Mouse (Mus musculus) heart, adult 2 months (tissue): ENCODE measurements around the gene Gnas. TPM values are rescaled to one million over a fixed set of nuclear protein-coding genes. Genes with fewer than 3 reads are reported as not detected.
A peak's percentile ranks its signal among the peaks of the same experiment; 100 is the strongest.

Experiments
- DNase-seq, 2 experiments: peaks; one replicate each; pipeline ENCODE4 v3.0.0; 2021
- H3K27ac ChIP-seq: fragments of 200-600 bp; 2 replicates; pipeline ENCODE4 v1.8.1; 2022
- H3K27me3 ChIP-seq: fragments of 200-500 bp; 2 replicates; pipeline ENCODE4 v1.6.1; 2012; ENCODE audit warnings: mild to moderate bottlenecking, low read length, inconsistent platforms, mixed read lengths; ENCODE audit not compliant: control insufficient read depth, insufficient read depth
- H3K36me3 ChIP-seq: fragments of 200-500 bp; 2 replicates; pipeline ENCODE4 v1.6.1; 2012; ENCODE audit warnings: low read length, inconsistent platforms; ENCODE audit not compliant: control insufficient read depth, insufficient read depth
- H3K4me1 ChIP-seq: fragments of 200-500 bp; 2 replicates; pipeline ENCODE4 v1.6.1; 2011; ENCODE audit warnings: low read length; ENCODE audit not compliant: control insufficient read depth, insufficient read depth
- H3K4me3 ChIP-seq: fragments of 200-600 bp; 2 replicates; pipeline ENCODE4 v1.8.1; 2022
- H3K79me2 ChIP-seq: fragments of 200-500 bp; replicated peaks from 2 replicates; pipeline ENCODE4 v1.6.1; 2012; ENCODE audit warnings: mild to moderate bottlenecking, inconsistent platforms, low read length, moderate library complexity, mixed read lengths; ENCODE audit not compliant: control insufficient read depth, insufficient read depth
- H3K9ac ChIP-seq: fragments of 200-500 bp; 2 replicates; pipeline ENCODE4 v1.6.1; 2012; ENCODE audit warnings: low read depth, mild to moderate bottlenecking, control low read depth, inconsistent platforms, low read length, mixed read lengths
- CTCF ChIP-seq: fragments of 200-600 bp; IDR thresholded peaks from 2 replicates; pipeline ENCODE4 v1.8.1; 2022; ENCODE audit warnings: antibody characterized with exemption, mild to moderate bottlenecking, moderate library complexity
- EP300 ChIP-seq: fragments of 200-500 bp; IDR thresholded peaks from 2 replicates; pipeline ENCODE4 v1.6.1; 2011; ENCODE audit warnings: low read depth, low read length, control low read depth; ENCODE audit not compliant: insufficient read depth
- POLR2A ChIP-seq: fragments of 200-500 bp; IDR thresholded peaks from 2 replicates; pipeline ENCODE4 v1.6.1; 2011; ENCODE audit warnings: mild to moderate bottlenecking, low read depth, low read length, control low read depth; ENCODE audit not compliant: insufficient read depth
- WGBS: fragments of 180-500 bp; shearing (Covaris S2); methylation state at CpG from one replicate; pipeline ENCODE4 v1.1.7; 2018; 5-methylcytosine and 5-hydroxymethylcytosine counted together
- intact Hi-C: fragments of 180-260 bp; cut with DNase I; formaldehyde crosslinking; loops from one replicate; pipeline ENCODE4 v1.15.1; 2025
- polyA plus RNA-seq: library from polyadenylated mRNA; depleted of rRNA; stranded (reverse); fragments of >200 nt; gene quantifications from 2 replicates; pipeline ENCODE4 v1.2.3, GENCODE M21; 2012
- total RNA-seq, 2 experiments: library from RNA; stranded (reverse); gene quantifications; 2 replicates each; pipeline ENCODE4 v1.2.3; 2021

Gnas gene
- total and polyA plus RNA-seq, 3 experiments: 1,079 to 1,235 (median 1,140) TPM

DNA sequence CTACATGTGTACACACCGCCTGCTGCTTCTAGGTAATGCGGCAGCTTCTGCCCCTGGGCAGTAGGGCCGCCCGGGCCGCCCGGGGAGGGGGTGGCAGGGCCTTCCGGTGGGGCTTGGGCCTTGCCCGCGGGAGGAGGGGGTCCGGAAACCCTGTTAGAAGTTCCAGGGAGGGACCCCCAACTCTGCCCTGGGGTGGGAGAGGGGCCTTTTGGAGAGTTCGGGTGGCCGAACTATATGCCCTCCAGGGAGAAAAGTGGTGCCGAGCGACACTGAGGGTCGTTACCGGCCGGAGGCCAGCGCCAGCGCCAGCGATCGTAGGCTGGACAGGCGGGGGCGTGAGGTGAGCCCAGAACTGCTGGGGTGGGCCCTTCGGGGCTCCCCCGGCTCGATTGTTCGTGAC, 16.1 kb downstream of the Gnas start:
- Histone ChIP-seq H3K4me3 (no peak overlapping the region), H3K9ac (no peak overlapping the region), H3K27ac (no peak overlapping the region), H3K4me1 (no peaks in the 10 kb centered on the region), H3K36me3 (no peaks in the 10 kb centered on the region), H3K27me3 (peaks cover 10% of the 10 kb centered on the region), H3K79me2 (no peaks in the 10 kb centered on the region)
- no peak for TF ChIP-seq EP300
- no peak for TF ChIP-seq CTCF
- TF ChIP-seq POLR2A: no peak
- DNase-seq: peak in 1 of 2 experiments; percentile 18
- 56% methylated on average over 27 of the region's 27 CpGs for WGBS
- intact Hi-C loops: no loop called here

DNA sequence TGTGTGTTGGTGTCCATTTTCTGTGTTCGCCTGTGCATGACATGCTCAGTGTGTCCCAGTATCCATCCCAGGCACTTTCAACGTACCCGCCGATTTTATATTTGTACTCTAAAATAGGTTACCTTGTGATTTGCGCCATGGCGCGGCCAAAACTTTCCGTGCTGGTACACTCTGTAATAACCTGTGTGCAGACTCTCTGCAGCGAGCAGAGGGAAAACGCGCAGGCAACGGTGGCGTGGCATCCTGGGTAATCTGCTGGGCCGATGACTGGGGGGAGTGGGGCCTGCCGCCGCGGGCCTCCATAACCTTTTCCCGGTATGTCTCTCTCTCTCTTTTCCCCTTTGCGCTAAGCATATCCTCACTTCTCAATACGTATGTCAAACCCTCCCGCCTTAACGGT, 16.5 kb downstream of the Gnas start:
- intact Hi-C loops: no loop called here
- H3K27me3 ChIP-seq: peaks cover 10% of the 10 kb centered on the region

DNA sequence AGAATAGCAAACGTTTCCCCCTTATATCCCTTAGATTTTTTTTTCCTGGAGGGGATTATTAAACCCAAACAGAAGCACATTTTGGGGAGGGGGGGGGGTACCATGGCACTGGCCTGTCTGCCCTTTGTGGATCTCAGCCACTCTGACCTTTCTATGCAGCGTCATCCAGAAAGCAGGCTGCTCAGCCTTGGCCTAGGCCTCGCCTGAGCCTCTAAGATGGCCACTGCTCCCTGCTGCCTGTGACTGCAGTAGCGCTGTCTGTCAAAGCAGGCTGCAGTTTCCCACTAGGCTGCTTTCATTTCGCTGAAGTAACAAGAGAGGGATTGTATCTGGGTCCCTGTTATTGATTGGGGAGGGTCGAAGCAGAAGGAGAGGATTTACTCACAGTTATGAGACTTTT, 18.4 kb downstream of the Gnas start:
- no peak for TF ChIP-seq EP300
- TF ChIP-seq CTCF: no peak
- TF ChIP-seq POLR2A: no peak
- no peak overlapping the region for H3K27ac ChIP-seq
- intact Hi-C loops: no loop called here
- H3K4me3 ChIP-seq: no peak overlapping the region
- H3K4me1 ChIP-seq: no peaks in the 10 kb centered on the region
- 65% methylated on average over 6 of the region's 6 CpGs for WGBS
- peak in 1 of 2 experiments; percentile 12 for DNase-seq
- H3K27me3 ChIP-seq: peaks cover 10% of the 10 kb centered on the region
- H3K79me2 ChIP-seq: no peaks in the 10 kb centered on the region
- no peaks in the 10 kb centered on the region for H3K36me3 ChIP-seq
- H3K9ac ChIP-seq: no peak overlapping the region

More for the DNA sequence above, 16.5 kb downstream of the Gnas start:
- WGBS: 55% methylated on average over 22 of the region's 22 CpGs
- no peaks in the 10 kb centered on the region for H3K36me3 ChIP-seq
- no peak overlapping the region for H3K4me3 ChIP-seq
- DNase-seq: peak in 1 of 2 experiments; percentile 14
- no peak overlapping the region for H3K27ac ChIP-seq
- TF ChIP-seq EP300: no peak
- TF ChIP-seq POLR2A: no peak
- no peak for TF ChIP-seq CTCF
- no peaks in the 10 kb centered on the region for H3K79me2 ChIP-seq
- no peaks in the 10 kb centered on the region for H3K4me1 ChIP-seq
- no peak overlapping the region for H3K9ac ChIP-seq

DNA sequence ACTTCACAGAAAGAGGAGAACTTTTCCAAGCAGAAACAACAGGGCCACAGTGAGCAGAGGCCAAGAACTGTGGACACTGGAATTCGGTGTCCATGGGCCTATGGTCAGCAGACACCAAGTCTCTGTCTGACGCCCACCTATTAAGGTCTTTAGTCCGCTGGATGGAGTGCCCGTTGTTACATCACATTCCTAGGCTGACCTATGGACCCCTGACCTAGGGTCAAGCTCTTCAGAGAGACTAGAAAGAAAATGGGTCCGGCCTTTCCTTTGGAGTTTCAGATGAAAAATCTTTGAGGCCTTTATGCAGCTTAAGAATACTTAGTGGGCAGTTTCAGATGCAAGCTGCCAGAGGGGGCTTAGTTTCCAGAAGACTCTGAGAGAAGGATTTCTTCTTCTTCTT, 21.5 kb downstream of the Gnas start:
- intact Hi-C loops: no loop called here
- peak in 1 of 2 experiments; percentile 9 for DNase-seq
- Histone ChIP-seq H3K27ac (no peak overlapping the region), H3K4me3 (no peak overlapping the region), H3K79me2 (no peaks in the 10 kb centered on the region), H3K9ac (no peak overlapping the region), H3K4me1 (no peaks in the 10 kb centered on the region), H3K36me3 (no peaks in the 10 kb centered on the region), H3K27me3 (peaks cover 2% of the 10 kb centered on the region; the same call in 1 of the 2 replicates)
- WGBS: 51% methylated on average over 5 of the region's 5 CpGs
- no peak for TF ChIP-seq POLR2A
- no peak for TF ChIP-seq EP300

DNA sequence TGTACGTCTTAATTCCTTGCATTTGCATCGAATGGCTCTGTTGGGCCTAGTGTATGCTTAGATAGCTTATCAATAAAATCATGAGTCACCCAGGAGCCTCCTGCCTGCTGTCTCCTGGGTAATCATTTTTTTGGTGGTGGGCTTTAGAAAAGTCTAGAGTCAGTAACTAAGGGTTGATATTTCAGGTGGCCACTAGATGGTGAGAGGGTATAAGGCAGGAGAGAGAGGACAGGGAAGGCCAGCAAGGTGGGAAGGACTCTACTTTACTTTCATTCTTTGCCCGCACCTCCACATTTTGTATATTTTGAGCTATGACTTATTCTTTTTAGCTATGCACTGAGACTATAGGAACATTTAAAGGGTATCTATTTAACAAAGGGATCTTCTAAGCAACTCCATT, 23.8 kb downstream of the Gnas start:
- Histone ChIP-seq H3K4me3 (no peak overlapping the region), H3K27me3 (peaks cover 2% of the 10 kb centered on the region; the same call in 1 of the 2 replicates), H3K79me2 (no peaks in the 10 kb centered on the region), H3K27ac (no peak overlapping the region), H3K9ac (no peak overlapping the region), H3K4me1 (no peaks in the 10 kb centered on the region), H3K36me3 (no peaks in the 10 kb centered on the region)
- TF ChIP-seq POLR2A: no peak
- no peak for TF ChIP-seq EP300
- peak; percentile 30 for TF ChIP-seq CTCF
- intact Hi-C loops: no loop called here
- peak in 1 of 2 experiments; percentile 4 for DNase-seq
- 62% methylated on average over 3 of the region's 3 CpGs for WGBS

DNA sequence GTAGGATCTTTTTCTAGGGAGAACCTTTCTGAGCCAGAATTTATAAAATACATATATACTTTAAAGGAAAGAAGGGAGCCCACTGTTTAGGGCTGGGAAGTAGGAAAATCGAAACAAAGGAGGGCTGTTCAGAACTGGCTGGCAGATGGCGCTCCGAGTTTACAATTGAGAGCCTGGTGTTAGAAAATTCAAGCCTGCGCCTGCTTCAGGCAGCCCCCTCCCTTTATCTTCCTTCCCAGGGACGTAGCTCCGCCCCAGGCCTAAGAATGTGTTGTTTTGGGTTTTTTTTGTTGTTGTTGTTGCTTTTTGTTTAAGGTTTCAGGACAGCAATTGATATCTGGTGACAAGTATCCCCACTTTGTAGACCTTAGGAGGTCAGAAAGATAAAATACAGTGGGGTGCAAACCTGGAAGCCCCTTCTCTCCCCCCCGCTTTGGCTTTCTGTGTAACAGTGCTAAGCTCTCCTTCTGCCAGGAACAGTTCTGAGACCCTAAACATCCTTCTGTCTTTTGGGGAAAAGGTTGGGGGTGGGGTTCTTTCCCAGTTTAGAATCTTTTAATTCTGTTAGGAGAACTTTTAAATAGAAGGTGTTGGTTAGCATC, 26.9 kb downstream of the Gnas start:
- Histone ChIP-seq H3K27me3 (no peaks in the 10 kb centered on the region), H3K79me2 (no peaks in the 10 kb centered on the region), H3K4me1 (no peaks in the 10 kb centered on the region), H3K27ac (no peak overlapping the region), H3K36me3 (no peaks in the 10 kb centered on the region), H3K4me3 (no peak overlapping the region), H3K9ac (no peak overlapping the region)
- intact Hi-C loops: loop anchor here (5.0 kb wide), 2 partner anchors 106 to 141 kb away; partner anchors contain the start of genes Nelfcd and Tubb1
- DNase-seq: peak; percentile 46 to 74
- TF ChIP-seq POLR2A (no peak), EP300 (0 out of 2 replicates have a peak, but pooled peaks have one; percentile 52), CTCF (peak; percentile 90)
- 11% methylated on average over 7 of the region's 7 CpGs for WGBS
